Mouse (Mus musculus) thymus, postnatal 36 days (tissue): ENCODE measurements around the gene Gm6871.
"Not testable (repeated sequence)": the region's sequence is repeated elsewhere in the genome, so short reads cannot be mapped to it uniquely, and the experiment has no call there.

Experiments used
- DNase-seq, 2 experiments: peaks; one replicate each; pipeline ENCODE4 v3.0.0; 2022; ENCODE audit warnings: mixed read lengths in 2 of 2

Gm6871 gene

DNA sequence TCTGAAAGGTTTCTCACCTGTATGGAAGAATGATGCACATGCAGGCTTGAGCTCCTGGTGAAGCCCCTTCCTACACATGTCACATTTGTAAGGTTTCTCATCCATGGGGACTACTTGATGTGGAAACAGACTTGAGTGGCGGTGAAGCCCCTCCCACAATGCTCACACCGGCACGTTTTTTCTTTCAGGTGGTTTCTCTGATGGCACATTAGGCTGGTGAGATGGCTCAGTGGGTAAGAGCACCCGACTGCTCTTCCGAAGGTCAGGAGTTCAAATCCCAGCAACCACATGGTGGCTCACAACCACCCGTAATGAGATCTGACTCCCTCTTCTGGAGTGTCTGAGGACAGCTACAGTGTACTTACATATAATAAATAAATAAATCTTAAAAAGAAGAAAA, at the start of gene Gm6871:
TSS of gene Gm6871 (minus strand) at position 101 of the 400 bp plus-strand sequence.
- not testable (repeated sequence) for DNase-seq

DNA sequence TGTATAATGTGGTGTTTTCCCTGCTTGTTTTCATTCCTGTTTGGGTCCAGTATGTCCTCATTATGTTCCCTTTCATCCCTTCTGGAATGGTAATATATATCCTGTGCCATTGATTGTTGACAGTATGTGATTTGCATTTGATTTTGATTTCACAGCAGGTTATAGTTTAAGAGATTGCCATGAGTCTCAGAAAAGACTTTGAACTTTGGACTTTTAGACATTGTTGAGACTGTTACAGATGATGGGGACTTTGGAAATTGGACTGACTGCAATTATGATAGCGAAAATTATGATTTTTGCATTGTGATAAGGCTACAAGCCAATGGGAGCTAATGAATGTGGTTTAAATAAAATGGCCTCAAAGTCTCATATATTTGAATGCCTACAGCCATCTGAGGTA, 42.8 kb upstream of the Gm6871 start:
- not testable (repeated sequence) for DNase-seq

DNA sequence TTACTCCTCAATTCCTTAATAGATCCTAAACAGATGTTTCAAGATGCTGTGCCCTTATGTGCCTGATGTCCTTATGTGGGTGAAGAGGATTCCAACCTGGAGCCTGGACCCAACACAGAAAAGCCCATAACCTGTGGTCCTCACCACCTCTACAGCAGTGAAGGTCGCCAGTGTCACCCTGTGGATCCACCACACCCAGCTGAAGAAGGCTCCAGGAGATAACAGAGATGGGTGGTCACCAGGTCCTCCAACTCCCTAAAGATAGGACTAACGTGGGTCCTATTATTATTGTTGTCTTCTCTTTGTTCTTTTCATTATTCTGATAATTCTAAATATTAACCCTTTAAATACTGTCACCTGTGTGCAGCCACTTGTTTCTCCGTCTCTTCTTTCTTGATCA, 38.2 kb upstream of the Gm6871 start:
- no peak for DNase-seq

GRCm38 (mm10) chr7:41599932-41600548, 26.6 kb upstream of the Gm6871 start:
- DNase-seq = no peak

GRCm38 (mm10) chr7:41599034-41599813, 25.8 kb upstream of the Gm6871 start, which contains the start of gene 2610021A01Rik:
TSS of gene 2610021A01Rik (plus strand) at chr7:41599230.
- DNase-seq = peak; percentile 82 to 87

DNA sequence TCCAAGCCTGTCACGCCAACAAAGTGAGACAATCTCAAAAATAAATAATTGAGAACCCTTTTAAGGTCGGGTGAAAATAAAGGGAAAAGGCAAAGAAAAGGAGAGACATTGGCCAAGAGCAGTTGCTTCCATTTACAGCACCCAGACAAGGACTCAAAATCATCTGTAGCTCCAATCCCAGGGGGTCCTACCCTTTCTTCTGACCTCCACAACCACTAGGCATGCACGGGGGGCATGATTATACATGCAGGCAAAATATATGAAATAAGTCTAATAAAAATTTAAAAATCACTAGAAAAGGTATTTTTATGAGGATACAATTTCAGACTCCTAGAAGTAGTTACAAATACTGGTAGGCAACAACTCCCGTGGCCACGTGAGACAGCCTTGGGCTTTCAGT, 25.2 kb upstream of the Gm6871 start:
- DNase-seq = no peak

DNA sequence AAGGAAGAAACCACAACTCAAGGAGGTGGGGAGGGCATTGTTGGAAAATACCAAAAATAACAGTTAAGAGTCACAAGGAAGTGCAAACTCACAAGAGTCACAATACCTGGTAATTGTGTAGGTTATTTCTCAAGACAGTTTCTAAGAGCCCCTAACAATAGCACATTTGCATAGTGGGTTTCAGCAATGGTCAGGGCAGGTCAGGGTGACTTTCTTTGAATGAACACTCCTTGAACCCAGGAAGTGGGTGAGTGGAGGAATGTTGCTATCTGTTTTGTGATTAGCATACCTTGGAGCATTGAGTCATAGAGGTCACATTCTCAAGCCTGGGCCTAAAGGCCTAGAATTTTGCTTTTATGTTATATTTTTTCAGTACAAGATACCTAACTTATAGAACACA, 14.4 kb upstream of the Gm6871 start:
- DNase-seq = not testable (repeated sequence)

DNA sequence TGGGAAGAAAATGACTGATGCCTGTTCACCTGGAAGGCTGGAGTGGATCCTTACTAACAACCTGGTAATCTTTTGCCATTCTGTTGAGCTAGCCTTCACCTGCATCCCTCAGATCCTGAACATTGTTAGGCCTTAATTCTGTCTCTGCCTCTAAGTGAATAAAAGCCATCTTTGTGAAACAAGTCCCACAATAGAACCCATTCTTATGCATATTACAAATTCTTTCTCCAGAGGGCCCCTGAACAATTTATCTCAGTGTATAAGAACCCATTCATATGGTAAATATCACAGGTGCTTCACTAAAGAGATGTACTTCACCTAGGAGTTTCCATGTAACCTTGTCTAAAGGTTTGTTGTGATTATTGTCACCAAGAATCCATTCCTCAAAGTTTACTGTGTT, 8.6 kb upstream of the Gm6871 start:
- DNase-seq = no peak

DNA sequence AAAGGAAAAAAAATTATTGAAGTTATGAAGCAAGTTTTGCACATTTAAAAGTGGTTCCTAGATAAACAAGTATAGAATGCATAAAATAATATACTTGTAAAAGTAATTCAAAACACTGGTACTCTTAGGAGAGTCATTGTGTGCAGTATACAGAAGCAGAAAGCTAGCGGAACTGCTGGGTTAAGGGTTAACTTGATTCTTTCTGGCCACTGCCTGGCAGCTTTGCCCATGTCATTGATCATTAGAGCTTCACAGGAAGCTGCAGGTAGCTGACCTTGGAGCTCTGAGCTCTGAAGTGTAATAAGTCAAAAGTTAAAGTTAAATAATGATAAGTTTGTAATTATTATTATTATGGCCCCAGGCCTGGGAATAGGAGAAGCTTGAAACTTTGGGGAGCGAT, 4.5 kb upstream of the Gm6871 start:
- no peak for DNase-seq

DNA sequence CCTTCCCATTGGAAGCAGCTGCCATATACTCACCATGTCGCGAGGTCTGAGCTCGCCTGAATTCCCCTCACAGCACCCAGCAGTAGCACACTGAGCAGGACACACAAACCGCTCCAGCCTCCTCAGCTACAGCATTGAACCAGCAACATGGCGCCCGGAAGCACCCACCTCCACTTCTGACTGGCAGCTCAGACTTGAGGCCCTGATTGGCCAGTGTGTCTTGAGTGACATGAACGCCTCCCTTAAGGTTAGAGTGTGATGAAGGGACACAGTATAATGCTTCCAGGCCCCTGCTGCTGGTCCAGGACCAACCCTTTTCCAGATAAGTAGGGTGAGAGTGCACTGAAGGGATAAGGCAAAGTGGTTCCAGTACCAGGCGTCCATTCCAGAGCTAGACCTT, 12.8 kb downstream of the Gm6871 start:
- DNase-seq = no peak

- DNase-seq = no peak
Measured at GRCm38 (mm10) chr7:41512672-41513071, 60.8 kb downstream of the Gm6871 start.

- DNase-seq = no peak
Measured at GRCm38 (mm10) chr7:41512207-41512606, 61.3 kb downstream of the Gm6871 start.

DNA sequence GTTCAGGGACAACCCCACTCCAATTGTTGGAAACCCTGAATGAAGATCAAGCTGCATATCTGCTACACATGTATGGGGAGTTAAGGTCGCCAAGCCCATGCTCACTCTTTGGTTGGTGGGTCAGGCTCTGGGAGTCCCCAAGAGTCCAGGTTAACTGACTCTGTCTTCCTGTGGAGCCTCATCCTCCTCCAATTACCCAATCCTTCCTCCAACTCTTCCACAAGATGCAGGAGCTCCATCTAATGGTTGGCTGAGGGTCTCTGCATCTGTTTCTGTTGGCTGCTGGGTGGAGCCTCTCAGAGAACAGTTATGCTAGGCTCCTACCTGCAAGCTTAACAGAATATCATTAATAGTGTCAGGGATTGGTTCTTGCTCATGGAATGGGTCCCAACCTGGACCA, 71.1 kb downstream of the Gm6871 start:
- no peak for DNase-seq

DNA sequence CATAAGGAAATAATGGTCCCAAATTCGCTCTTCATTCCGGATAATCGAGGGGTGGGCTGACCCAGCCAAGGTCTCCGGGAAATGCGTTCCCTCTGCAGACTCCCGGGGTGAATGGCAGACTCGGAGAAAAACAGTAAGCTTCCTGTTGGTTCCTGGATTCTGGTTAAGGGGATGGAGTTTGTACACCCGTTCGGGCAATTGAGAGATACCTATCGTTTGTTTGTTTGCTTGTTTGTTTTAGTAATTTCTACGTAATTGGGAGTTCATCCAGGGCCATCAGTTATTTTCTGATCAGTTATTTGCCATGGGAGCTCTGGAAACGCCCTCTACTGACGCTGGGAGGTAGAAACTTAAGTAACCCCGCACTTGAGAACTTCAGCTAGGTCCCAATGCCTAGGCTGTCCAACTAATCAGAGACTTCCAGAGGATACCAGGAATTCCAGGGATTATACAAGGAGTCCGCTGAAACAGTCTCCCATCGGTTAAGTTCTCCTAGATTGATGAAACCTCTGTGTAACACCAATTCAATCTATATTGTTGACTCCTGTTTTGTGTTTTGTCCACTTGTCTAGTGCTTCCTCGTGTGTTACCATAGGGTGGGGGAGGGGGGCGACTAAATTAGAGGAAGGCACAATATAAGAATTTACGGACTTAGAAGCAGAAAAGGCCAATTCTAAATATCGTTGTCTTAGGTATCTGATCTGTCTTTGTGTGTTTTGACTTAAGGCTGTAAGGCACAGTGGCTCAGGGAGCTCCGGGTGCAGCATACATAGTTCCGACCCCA, 73.1 kb downstream of the Gm6871 start:
- peak; percentile 47 to 51 for DNase-seq

DNA sequence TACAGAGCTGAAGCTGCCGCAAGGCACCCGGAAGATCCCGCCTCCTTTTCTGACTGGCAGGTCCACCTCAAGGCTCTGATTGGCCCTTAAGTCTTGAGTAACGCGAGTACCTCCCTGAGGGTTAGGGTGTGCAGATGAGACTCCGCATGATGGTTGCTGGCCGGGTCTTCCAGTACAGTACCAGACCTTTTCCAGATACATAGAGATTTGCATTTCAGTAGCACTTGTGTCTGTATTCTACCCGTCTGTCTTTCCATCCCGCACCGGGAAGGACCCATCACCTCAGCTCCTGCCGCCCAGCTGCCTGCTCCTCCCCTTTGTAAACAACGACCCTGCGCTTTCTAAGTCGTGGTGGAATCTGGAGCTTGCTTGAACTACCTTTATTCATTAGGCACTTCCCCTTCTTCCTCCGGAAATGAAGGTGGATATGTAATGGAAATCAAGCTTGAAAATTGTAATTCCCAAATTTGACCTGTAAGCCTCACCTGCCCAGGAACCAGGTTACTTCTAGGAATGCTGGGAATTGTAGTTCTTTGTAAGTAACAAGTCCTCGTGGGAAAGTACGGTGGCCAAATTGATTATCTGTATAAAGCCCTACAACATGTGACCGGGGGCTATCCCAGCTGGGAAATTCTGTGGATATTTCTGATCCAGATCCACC, 73.9 kb downstream of the Gm6871 start, which contains the start of the genes Gm20449 and AW146154:
TSS of gene Gm20449 (minus strand) at position 29 of the 661 bp plus-strand sequence.
TSS of gene AW146154 (minus strand) at position 502 of the 661 bp plus-strand sequence.
- peak; percentile 95 to 96 for DNase-seq

DNA sequence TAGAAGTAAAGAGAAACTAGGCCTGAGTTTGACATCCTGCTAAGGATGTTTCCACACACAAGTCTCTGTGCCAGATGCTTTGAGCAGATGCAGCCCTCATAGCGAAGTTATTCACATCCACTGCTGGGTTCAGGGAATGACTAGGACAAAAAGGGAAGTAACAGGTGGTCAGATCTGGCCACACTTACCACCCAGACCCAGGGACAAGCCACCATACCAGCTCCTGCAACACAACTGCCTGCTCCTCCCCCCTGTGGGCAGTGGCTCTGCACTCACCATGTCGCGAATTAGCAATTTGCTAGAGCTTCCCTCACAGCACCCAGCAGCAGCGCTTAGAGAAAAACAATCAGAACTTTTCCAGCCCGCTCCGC, 74.5 kb downstream of the Gm6871 start:
- DNase-seq = not testable (repeated sequence)

- DNase-seq = not testable (repeated sequence)
Measured at GRCm38 (mm10) chr7:41498464-41498863, 75.0 kb downstream of the Gm6871 start.

- peak in 1 of 2 experiments; percentile 26 for DNase-seq
Measured at GRCm38 (mm10) chr7:41497871-41498270, 75.6 kb downstream of the Gm6871 start.
